Mouse (Mus musculus) erythroblast, embryonic 14.5 days (primary cell): Measurements from ENCODE around the gene Klhdc4.

Experiments
- GATA1 ChIP-seq: IDR thresholded peaks from 2 replicates; pipeline ENCODE4 v1.6.1; 2012; ENCODE audit warnings: low read length, inconsistent platforms, mixed read lengths
- TAL1 ChIP-seq: IDR thresholded peaks from 3 replicates; pipeline ENCODE4 v1.6.1; 2012; ENCODE audit warnings: low read length, inconsistent platforms, mixed read lengths

DNA sequence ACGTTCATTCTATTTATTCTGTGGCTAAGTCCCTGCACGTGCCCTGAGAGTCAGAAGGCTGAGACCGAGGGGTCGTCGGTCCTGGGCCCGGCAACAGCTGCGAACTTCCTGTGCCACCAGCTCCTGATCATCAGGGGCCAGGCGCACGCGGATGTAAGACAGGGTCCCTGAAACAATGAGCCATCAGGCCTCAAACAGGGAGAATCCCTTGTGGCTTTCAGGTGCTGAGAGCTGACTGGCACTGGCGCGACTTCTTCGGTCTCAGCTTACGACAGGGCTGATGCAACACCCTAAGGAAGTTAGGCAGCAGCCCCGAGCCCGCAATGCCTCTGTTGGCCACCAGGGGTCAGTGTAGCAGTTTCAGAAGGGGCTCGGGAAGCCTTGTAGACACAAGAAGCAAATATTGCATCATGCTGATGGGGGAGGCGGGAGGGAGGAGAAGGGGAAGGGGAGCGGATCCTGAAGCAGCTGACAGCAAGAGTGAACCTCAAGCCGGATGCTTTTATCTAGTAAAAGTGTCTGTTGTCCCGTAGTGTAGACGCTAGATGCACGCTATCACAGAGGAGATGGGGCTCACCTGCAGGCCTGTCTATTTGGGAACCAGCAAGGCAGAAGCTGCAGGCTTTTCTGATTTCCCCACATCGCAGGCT, 21.6 kb upstream of the Klhdc4 start:
- TF ChIP-seq GATA1 = no peak
- no peak for TF ChIP-seq TAL1
